Mouse (Mus musculus) hindbrain, postnatal 0 days (tissue): ENCODE measurements around the gene Iqgap2. TPM values are rescaled to one million over a fixed set of nuclear protein-coding genes. Genes with fewer than 3 reads are reported as not detected.

Experiments
- ATAC-seq: fragments of 200-750 bp; cut with Nextera tagmentation; 2 replicates; pipeline ENCODE4 v1.8.0; 2017; ENCODE audit warnings: mild to moderate bottlenecking, moderate TSS enrichment, moderate library complexity
- DNase-seq: peaks from one replicate; pipeline ENCODE4 v3.0.0-alpha.2; 2015; ENCODE audit warnings: low spot score
- H3K27ac ChIP-seq: fragments of 300-500 bp; sonication (generic); 2 replicates; pipeline ENCODE4 v1.5.1; 2014; ENCODE audit warnings: mild to moderate bottlenecking
- H3K27me3 ChIP-seq: fragments of 300-500 bp; sonication (generic); 2 replicates; pipeline ENCODE4 v1.6.1; 2014; ENCODE audit warnings: low read length, mixed read lengths; ENCODE audit not compliant: insufficient read depth
- H3K36me3 ChIP-seq: fragments of 300-500 bp; sonication (generic); 2 replicates; pipeline ENCODE4 v1.6.1; 2014; ENCODE audit warnings: low read length, mixed read lengths; ENCODE audit not compliant: insufficient read depth
- H3K4me1 ChIP-seq: fragments of 300-500 bp; sonication (generic); 2 replicates; pipeline ENCODE4 v1.6.1; 2014; ENCODE audit warnings: antibody characterized with exemption, low read length, mixed read lengths; ENCODE audit not compliant: insufficient read depth
- H3K4me2 ChIP-seq: fragments of 300-500 bp; sonication (generic); 2 replicates; pipeline ENCODE4 v1.6.1; 2014; ENCODE audit warnings: low read depth, mild to moderate bottlenecking, low read length, moderate library complexity, mixed read lengths
- H3K4me3 ChIP-seq: fragments of 300-500 bp; sonication (generic); 2 replicates; pipeline ENCODE4 v1.5.1; 2014; ENCODE audit warnings: low read length
- H3K9ac ChIP-seq: fragments of 300-500 bp; sonication (generic); replicated peaks from 2 replicates; pipeline ENCODE4 v1.6.1; 2014; ENCODE audit warnings: mild to moderate bottlenecking, low read length, moderate library complexity, mixed read lengths
- H3K9me3 ChIP-seq: fragments of 300-500 bp; sonication (generic); 2 replicates; pipeline ENCODE4 v1.6.1; 2016; ENCODE audit warnings: low read length, mixed read lengths
- CTCF ChIP-seq: IDR thresholded peaks from 2 replicates; pipeline ENCODE4 v1.5.1; 2016; ENCODE audit warnings: antibody characterized with exemption, control low read depth, low read depth
- WGBS: fragments of 180-500 bp; shearing (Covaris S2); extraction: QIAGEN DNeasy Blood & Tissue Kit; methylation state at CpG from one replicate; pipeline ENCODE4 v1.1.7; 2014; 5-methylcytosine and 5-hydroxymethylcytosine counted together
- polyA plus RNA-seq: library from polyadenylated mRNA; unstranded; fragments of >200 nt; fragmentation: Nextera tagmentation; extraction: Ambion mirVana; gene quantifications from 2 replicates; pipeline ENCODE4 v1.2.1, GENCODE M21; 2015
- total RNA-seq: library from RNA; depleted of rRNA; stranded (reverse); fragments of >200 nt; gene quantifications from 2 replicates; pipeline ENCODE4 v1.2.3, GENCODE M21; 2014

Gene Iqgap2
- total and polyA plus RNA-seq, 2 experiments from 2014 or later: 2.9 to 3.1 TPM

DNA sequence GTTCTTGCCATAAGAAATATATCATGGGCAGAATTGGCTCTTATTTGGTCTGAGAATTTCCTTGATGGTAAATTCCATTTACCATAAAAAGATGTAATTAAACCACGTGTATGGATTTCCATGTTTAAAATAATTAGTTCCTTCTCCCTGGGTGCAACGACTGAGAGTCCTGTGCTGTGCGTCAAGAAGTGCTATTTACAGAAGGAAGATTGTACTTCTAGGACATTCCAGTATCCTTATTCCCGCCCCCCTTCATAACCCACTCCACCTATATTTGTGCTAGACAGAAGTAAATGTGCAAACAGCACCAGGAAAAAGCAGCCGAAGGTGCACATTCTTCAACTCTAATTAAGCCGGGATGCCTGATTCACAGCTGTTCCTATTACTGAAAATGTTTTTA is 65.5 kb downstream of the Iqgap2 start:
- H3K4me3 ChIP-seq: no peak overlapping the region
- H3K27me3 ChIP-seq: no peaks in the 10 kb centered on the region
- 78% methylated on average over 6 of the region's 6 CpGs for WGBS
- H3K9ac ChIP-seq: no peak overlapping the region
- TF ChIP-seq CTCF: no peak
- no peaks in the 10 kb centered on the region for H3K4me1 ChIP-seq
- no peak for DNase-seq
- ATAC-seq: no peak
- H3K36me3 ChIP-seq: no peaks in the 10 kb centered on the region
- no peak overlapping the region for H3K27ac ChIP-seq
- H3K4me2 ChIP-seq: no peak overlapping the region
- no peaks in the 10 kb centered on the region for H3K9me3 ChIP-seq

DNA sequence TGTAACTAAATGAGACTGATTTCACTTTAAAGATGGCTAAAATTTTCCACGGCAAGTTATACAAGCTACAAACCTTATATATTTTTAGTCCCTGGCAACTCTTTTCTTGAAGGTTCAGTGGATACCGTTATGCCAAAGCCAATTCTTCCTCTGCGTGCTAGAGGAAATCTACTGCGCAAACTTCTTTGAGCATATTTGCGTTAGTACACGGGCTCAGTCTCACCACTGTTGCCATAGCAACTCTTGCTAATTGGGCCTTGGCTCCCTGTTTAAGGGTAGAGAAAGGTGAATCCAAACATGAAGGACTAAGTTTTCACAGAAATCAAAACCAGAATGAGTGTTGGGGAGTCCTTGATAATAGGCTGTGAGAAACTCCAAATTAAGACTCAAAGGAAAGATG is 68.8 kb downstream of the Iqgap2 start:
- no peak overlapping the region for H3K4me2 ChIP-seq
- H3K4me1 ChIP-seq: no peaks in the 10 kb centered on the region
- DNase-seq: peak; percentile 78
- no peaks in the 10 kb centered on the region for H3K9me3 ChIP-seq
- no peak overlapping the region for H3K9ac ChIP-seq
- ATAC-seq: no peak
- H3K27ac ChIP-seq: no peak overlapping the region
- TF ChIP-seq CTCF: no peak
- no peaks in the 10 kb centered on the region for H3K36me3 ChIP-seq
- WGBS: 55% methylated on average over 6 of the region's 6 CpGs
- no peaks in the 10 kb centered on the region for H3K27me3 ChIP-seq
- no peak overlapping the region for H3K4me3 ChIP-seq

DNA sequence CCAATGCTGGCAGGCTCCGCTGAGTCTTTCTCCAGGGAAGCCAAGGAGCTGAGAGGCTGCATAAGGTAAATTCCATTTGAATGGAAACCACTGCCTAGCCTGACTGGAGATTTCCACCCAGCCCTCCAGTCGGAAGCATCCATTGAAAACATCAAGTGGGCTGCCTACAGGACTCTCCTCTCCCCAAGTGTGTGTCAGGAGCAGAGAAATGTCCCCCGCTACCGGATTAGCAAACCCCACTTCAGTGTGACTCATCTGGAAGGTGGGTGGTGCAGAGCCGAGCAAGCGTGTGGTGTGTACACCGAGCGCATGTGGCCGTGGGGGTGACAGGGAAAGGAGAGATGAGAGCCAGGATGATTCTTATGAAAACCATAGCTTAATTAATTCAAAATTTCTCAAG is 71.7 kb downstream of the Iqgap2 start:
- H3K9me3 ChIP-seq: no peaks in the 10 kb centered on the region
- H3K9ac ChIP-seq: no peak overlapping the region
- DNase-seq (no peak), ATAC-seq (no peak)
- no peaks in the 10 kb centered on the region for H3K27me3 ChIP-seq
- no peaks in the 10 kb centered on the region for H3K4me1 ChIP-seq
- 86% methylated on average over 9 of the region's 9 CpGs for WGBS
- H3K4me2 ChIP-seq: no peak overlapping the region
- TF ChIP-seq CTCF: no peak
- H3K36me3 ChIP-seq: no peaks in the 10 kb centered on the region
- no peak overlapping the region for H3K27ac ChIP-seq
- H3K4me3 ChIP-seq: no peak overlapping the region

DNA sequence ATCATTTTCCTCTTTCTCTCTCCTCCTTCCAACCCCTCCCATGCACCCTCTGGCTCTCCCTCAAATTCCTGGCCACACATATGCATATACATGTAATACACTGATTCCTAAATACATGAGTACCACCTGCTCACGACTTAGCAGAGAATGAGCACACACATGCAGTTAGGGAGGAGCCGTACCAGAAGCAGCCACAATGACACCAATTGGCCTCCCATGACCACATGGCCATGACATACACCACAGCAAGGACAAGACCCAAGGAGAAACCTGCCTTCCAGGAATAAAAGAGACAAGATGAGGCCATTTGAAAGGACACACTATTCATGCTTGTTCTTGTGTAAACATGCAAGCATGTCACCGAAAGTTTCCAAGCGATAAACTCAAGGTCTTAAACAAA is 72.8 kb downstream of the Iqgap2 start:
- no peak for TF ChIP-seq CTCF
- no peak overlapping the region for H3K4me2 ChIP-seq
- H3K36me3 ChIP-seq: no peaks in the 10 kb centered on the region
- H3K4me1 ChIP-seq: no peaks in the 10 kb centered on the region
- no peak overlapping the region for H3K4me3 ChIP-seq
- DNase-seq (no peak), ATAC-seq (no peak)
- 89% methylated on average over 4 of the region's 4 CpGs for WGBS
- no peak overlapping the region for H3K27ac ChIP-seq
- no peaks in the 10 kb centered on the region for H3K9me3 ChIP-seq
- H3K27me3 ChIP-seq: no peaks in the 10 kb centered on the region
- H3K9ac ChIP-seq: no peak overlapping the region

DNA sequence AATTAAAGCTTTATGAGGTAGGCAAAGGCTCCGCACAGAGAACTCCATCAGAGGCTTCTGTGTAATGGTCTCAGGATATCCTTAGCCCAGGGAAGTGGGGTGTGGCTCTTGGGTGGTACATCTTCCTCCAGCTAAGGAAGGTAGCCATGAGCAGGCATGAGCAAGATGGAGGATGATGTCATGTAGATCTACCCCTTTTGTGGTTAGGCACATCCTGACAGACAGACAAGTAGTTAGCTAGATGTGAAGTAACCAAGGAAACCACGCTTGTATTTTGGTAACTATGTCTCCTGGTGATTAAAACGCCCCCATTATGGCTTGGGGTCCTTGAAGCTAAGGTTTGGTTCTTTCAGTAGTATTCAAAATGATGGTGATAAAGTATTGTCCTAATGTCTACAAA is 78.1 kb downstream of the Iqgap2 start:
- H3K27me3 ChIP-seq: no peaks in the 10 kb centered on the region
- no peaks in the 10 kb centered on the region for H3K4me1 ChIP-seq
- TF ChIP-seq CTCF: no peak
- DNase-seq (no peak), ATAC-seq (no peak)
- H3K27ac ChIP-seq: no peak overlapping the region
- WGBS: 90% methylated on average over 3 of the region's 3 CpGs
- H3K9me3 ChIP-seq: no peaks in the 10 kb centered on the region
- no peak overlapping the region for H3K4me2 ChIP-seq
- H3K36me3 ChIP-seq: no peaks in the 10 kb centered on the region
- no peak overlapping the region for H3K9ac ChIP-seq
- no peak overlapping the region for H3K4me3 ChIP-seq

DNA sequence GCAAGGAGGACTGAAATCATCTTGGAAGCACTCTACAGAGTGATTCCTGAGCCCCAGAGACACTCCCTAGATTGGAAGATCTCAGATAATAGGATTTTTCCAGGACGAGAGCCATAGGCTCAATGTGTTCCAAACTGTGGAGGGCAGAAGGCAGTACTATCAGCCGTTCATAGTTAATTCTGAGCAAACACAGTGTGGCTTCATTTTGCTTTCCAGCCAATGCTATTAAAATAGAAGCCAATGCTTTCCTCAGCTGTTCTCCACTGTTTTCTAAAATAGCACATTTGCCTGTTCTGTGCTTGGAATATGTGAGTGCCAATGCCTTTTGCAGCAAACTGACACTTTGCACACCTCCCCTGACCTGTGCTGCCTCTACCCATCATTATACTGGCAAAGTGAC is 80.9 kb downstream of the Iqgap2 start:
- no peak overlapping the region for H3K4me2 ChIP-seq
- H3K4me1 ChIP-seq: peaks cover 4% of the 10 kb centered on the region; the same call in 1 of the 2 replicates
- DNase-seq: no peak
- no peak overlapping the region for H3K4me3 ChIP-seq
- H3K9me3 ChIP-seq: no peaks in the 10 kb centered on the region
- ATAC-seq: no peak
- no peak overlapping the region; the same call in 1 of the 2 replicates for H3K27ac ChIP-seq
- no peak overlapping the region for H3K9ac ChIP-seq
- 49% methylated on average over 2 of the region's 2 CpGs for WGBS
- no peak for TF ChIP-seq CTCF
- H3K36me3 ChIP-seq: no peaks in the 10 kb centered on the region
- no peaks in the 10 kb centered on the region for H3K27me3 ChIP-seq

DNA sequence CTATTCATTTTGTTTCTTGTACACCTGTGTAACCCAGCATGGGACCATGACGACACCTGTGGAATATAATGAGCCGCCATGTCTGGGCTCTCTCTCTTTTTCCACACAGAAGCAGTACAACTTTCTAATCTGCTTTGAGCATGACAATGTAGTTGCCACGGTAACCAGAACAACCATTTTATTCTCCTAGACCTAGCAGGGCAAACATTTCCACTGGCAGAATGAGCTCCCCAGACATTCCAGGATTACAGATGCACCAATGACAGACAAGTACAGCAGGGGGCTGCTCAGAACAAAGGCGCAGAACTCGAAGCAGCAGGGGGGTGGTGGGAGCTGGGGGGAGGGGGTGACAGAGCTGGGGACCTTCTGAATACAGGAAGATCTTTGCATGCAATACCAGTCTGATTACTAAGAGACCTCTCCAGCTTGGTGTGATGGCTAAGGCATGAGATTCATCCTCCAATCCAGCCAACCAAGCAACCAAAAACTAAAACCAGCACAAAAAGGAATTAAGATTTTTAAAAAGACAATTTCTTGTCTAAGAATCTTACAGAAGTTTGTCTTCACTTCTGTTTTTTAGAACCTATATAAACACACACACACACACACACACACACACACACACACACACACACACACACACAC is 84.5 kb downstream of the Iqgap2 start:
- no peak overlapping the region for H3K9ac ChIP-seq
- no peaks in the 10 kb centered on the region for H3K27me3 ChIP-seq
- H3K4me2 ChIP-seq: 0 out of 2 replicates have a peak overlapping the region, but pooled peaks have one; percentile 23
- H3K4me3 ChIP-seq: no peak overlapping the region
- WGBS: 6% methylated on average over 5 of the region's 5 CpGs
- H3K9me3 ChIP-seq: no peaks in the 10 kb centered on the region
- ATAC-seq: peak; percentile 92
- H3K27ac ChIP-seq: 0 out of 2 replicates have a peak overlapping the region, but pooled peaks have one; percentile 16
- no peak for TF ChIP-seq CTCF
- peak; percentile 79 for DNase-seq
- H3K36me3 ChIP-seq: no peaks in the 10 kb centered on the region
- peaks cover 4% of the 10 kb centered on the region; the same call in 1 of the 2 replicates for H3K4me1 ChIP-seq
